Mouse (Mus musculus): ENCODE results near the gene Mydgf.

The Mydgf gene

DNA sequence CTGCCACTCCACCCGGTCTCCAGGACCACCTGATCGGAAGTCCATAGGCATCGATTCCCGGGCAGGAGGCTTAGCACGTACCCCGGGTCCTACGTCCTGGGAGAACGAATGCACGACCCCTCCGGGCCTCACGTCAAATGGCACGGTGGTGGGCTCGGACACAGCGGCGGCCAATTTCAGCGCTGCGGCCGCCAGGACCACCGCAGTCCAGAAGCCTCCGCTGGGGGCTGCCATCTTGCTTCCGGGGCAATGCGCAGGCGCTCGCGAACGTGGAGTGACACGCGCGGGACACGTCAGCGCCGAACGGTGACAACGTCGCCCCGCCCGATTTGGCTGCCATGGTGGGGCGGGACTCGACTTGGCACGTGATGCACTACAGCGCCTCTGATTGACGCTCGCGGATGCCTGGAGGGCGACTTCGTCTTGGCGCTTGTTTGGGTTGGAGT lies at the start of gene Mydgf:
Gene Mydgf, minus strand, starts transcription at position 263 of the 446 bp plus-strand sequence.
- peak; percentile 96 for DNase-seq

DNA sequence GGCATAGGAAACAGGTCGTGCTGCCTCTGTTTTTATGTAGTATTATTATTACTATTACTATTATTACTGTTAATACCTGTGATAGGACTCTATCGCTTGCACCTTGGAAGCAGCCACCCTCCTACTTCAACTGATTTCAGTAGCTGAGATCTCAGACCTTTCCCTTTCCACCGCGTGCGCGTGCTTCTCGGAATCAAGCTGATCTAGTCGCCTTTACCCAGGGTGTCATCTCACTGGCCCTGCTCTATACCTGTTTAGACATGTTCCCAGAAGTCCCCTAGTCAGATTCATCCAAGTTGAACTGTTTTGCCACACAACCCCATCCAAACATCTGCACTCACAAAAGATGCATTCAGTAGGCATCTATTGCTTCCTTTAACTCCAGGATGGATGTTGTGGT lies 49.7 kb upstream of the Mydgf start:
- DNase-seq: no peak

DNA sequence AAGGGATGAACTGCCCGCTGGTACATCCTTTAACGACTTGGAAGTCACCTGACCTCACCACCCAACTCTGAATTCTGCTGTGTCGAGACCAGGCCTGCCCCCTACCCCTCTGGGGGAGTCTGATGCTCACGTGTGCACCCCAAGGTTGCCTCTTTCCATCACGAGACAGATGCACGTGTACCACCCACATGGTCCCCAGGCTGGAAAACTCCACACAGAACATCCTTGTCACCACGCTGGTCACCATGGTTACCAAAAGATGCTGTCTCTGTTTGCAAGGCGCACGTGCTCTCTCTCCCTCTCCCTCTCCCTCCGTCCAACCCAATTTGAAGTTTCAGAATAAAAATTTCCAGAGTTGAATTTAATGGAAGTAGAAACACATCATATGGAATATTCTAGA lies 46.2 kb upstream of the Mydgf start:
- DNase-seq: no peak

DNA sequence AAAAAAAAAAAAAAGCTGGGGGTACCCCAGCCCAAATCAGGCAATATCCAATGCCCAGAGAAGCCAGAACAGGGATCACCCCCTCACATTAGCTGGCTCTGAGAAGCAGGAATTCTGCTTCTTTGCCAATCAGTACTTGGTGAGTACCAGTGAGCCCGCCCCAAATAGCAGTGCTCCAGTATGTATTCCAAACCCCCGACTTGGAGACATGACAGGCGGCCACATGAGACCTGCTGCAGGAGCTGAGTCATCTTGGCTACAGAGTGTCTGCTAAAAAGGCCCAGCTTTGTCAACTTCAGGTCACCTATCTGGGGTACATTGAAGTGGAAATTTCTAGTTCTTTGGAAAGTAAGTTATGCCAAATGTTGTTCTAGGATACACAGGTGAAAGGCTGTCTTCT lies 42.8 kb upstream of the Mydgf start:
- no peak for DNase-seq

GRCm38 (mm10) chr17:56224916-56225315 lies 41.2 kb upstream of the Mydgf start:
- no peak for DNase-seq

- no peak for DNase-seq
These were observed 36.1 kb upstream of the Mydgf start for GRCm38 (mm10) chr17:56219805-56220204.

DNA sequence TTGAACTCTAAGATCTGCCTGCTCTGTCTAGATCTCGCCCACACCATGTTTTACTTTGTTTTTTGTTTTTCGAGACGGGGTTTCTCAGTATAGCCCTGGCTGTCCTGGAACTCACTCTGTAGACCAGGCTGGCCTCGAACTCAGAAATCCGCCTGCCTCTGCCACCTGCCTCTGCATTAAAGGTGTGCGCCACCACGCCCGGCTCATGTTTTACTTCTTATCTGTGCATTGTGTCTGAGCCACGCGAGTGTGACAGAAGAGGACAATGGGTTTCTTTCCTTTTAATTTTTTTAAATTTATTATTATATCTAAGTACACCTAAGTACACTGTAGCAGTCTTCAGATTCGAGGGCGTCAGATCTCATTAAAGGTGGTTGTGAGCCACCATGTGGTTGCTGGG lies 35.5 kb upstream of the Mydgf start:
- DNase-seq: no peak

DNA sequence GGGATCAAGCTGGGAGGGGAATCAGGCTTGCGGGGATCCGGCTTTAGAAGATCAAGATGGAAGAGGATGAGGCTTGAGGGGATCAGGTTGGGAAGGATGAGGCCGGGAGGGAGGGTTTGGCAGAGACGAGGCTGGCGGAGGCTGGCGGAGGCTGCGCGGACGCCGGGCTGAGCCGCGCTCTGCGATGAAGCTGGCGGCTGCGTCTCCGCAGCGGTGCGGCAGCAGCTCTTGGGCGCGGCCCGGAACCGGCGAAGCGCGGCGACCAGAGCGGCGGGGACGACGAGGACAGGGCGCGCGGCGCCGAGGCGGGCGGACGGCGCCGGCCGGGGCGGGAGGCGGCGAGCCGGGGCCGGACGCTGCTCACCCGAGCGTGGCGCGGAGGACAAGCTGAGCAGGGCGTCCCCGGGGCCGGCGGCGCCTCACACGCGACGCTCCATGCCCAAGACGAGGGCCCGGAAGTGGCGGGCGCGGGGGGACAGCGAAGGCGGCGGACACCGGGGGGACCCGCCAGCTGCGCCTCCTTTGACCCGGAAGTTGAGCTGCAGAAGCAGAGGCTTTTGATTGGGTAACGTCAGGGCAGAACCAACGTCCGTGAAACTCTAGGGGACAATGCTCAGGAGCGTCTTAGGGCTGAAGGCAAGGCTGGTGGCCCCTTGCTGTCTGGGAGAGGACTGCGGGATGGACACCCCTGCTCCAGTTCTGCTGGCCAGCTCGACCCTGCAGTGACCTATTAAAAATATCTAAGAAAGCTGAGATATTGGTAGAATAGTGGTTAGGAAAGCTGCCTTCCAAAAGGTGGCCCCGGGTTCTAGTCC lies 34.9 kb upstream of the Mydgf start, which contains the start of gene Dpp9:
Gene Dpp9, minus strand, starts transcription at position 529 of the 815 bp plus-strand sequence.
- DNase-seq: peak; percentile 90 to 94

DNA sequence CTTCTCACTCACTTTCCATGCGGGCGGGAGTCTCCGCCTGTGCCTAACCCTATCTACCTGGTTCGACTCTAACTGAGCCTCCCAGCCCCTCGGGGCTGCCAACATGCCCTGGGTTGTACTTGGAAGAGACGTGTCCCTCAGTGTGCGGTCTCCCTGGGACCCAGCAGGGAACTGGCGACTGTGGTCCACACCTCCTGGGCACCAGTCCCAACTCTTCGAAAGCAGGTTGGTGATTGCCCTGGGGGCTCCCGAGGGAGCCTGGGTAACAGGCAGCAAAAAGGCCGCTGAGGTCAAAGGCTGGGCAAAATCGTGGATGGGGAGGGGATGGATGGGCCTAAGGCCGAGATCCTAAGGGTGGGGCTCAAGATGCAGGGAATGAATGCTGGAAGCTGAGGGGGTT lies 34.0 kb upstream of the Mydgf start:
- DNase-seq: peak; percentile 29 to 35

- no peak for DNase-seq
These were observed 30.5 kb upstream of the Mydgf start for GRCm38 (mm10) chr17:56214229-56214628.

GRCm38 (mm10) chr17:56212676-56213075 lies 29.0 kb upstream of the Mydgf start:
- DNase-seq: no peak

DNA sequence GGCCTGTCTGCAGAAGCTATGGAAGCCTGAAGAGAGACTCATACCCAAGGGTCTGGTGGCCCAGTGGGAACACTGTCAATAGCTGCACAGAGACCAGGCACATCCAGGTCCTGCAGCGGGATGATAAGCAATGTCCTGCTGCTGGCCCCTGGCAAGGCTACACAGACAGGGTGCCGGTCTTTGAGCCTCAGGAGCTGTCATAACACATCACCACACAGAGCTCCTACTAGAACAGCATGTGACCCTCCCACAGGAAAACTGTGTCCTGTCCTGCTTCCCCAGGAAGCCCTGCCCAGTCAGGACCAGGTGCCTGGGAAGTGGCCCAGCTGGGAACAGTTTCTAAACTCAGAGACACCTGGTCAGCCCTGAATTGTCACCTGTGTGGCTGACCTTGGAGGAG lies 27.4 kb upstream of the Mydgf start:
- no peak for DNase-seq

DNA sequence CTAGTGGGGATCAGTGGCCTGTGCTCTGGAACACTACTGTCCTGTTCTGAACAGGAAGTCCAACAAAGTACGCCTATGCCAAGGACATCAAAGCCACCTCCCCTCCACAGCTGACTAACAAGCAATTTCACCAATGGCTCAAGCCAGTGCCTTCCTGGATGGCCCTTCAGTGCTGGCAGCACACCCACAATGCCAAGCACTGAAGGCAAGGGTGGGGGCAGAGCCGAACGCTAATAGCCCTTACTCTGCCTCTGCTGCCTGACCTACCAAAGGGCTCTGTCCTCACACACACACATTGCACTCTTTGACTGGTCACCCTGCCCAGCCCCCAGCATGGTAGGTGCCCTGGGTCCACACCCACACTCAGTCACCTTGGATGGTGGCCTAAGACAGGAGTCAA lies 25.1 kb upstream of the Mydgf start:
- DNase-seq: no peak

- DNase-seq: no peak
These were observed 24.3 kb upstream of the Mydgf start for GRCm38 (mm10) chr17:56207963-56208530.

- no peak for DNase-seq
These were observed 23.4 kb upstream of the Mydgf start for GRCm38 (mm10) chr17:56206986-56207674.

DNA sequence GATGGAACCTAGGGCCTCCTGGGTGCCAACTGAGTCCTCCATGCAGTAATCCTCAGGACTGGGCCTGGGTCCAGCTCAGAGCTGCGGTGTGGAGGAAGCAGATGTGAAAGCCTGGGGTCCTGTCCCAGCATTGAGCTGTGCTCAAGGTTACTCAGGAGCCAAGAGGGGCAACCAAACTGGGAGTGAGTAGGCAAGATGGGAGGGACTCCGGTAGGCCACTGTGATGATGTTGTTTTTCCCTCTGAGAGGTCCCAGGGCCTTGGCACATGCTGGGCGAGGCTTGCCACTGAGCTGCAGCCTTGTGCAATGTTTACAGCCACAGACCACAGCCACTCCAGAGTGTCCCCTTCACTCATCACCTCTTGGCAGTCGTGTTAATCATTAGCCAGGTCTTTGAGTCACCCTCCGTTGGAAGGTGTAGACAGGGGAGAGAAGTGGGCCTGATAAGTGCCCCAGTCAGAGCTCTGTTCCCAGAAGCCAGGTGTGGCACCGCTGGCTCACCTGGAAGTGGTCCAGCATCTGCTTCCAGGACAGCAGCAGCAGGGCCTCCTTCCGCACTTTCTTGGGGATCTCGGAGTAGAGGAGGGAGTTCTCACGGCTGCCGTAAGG lies 22.7 kb upstream of the Mydgf start:
- DNase-seq: no peak

DNA sequence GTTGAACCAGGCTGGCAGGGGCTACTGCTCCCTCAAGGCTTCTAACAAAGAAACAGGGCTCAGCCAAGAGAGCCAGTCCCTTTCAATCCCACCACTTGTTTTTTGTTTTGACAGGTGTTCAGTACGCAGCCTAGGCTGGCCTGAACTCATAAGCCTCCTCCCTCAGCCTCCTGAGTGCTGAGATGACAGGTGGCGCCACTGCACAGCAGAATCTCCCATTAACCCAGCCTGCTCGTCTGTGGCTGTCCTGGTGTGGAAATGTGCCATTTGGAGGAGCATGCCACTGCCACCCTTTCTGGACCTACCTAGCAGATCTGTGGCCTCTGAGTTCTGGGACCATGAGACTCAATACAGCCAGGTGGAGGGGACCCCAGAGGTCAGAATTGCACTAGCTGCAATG lies 20.0 kb upstream of the Mydgf start:
- no peak for DNase-seq

DNA sequence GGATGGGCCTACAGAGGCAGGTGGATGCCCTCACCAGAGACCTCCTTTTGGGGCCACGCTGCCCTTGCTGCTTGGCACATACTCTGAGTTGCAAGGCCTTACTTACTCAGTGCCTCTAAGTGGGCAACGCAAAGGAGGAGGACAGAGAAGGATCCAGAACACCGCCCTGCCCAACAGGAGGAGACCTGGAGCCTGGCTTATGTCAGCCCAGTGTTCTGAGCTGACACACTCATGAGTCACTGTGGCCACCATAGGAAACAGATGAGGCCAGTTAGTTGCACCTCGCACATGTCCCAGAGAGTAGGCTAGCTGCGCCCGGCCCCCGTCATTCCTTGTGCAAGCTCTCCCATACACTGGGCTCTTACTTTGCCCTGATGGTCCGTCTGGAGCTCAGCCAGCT lies 18.8 kb upstream of the Mydgf start:
- DNase-seq: no peak

DNA sequence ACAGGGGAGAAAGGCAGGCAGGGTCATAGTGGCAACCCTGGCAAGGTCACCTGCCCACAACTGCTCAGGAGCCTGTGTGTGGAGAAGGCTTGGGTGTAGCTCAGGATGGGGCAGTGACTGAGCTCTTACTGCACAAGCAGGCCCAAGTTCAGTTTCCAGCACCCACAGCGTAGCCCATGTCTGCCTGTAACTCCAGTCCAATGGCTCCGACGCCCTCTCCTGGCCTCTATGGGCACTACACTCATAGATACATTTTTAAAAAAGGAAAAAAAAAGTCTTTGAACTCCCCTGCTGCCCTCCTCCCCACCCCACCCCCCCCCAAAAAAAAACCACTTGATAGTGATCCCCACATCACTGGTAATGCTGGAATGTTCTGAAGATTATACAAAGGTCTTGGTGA lies 17.9 kb upstream of the Mydgf start:
- DNase-seq: no peak

- DNase-seq: no peak
These were observed 16.9 kb upstream of the Mydgf start for GRCm38 (mm10) chr17:56200586-56200985.

GRCm38 (mm10) chr17:56196860-56197259 lies 13.1 kb upstream of the Mydgf start:
- DNase-seq: no peak

- no peak for DNase-seq
These were observed 11.0 kb upstream of the Mydgf start for GRCm38 (mm10) chr17:56194765-56195164.

GRCm38 (mm10) chr17:56194357-56194756 lies 10.6 kb upstream of the Mydgf start:
- DNase-seq: no peak

Measured in cerebellum, adult 18-20 months (tissue).